22 mouse cellular contexts compared by ENCODE assay signal in the genomic region with DNA sequence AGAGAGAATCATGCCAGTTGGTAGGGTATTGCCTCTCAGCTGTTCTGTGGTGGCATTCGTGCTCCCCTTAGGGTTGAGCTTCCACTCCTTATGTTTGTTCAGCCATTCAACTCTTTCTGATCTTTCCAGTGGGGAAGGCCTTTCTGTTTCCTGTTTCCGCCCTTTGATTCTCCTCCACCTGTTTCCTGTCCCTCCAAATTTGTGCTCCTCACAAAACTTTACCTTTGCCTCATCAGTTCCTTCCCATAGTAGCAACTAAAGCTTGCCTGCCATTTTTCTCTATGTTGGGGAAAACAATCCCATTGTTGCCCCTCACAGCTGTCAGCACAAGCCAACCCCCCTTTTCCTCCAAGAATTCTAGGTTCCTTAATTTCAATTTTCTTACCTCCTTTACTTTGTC.
"Had no signal": no experiment of that assay in that cellular context is flagged by ENCODE, and none has a peak within 500 bp of the region (broad histone marks: within the 10 kb centered on the region; RNA-seq: fewer than 3 reads in every experiment).

No protein-coding gene starts in this region.

- H3K36me3 ChIP-seq: lung, embryonic 15.5 days; midbrain, embryonic 13.5 days; midbrain, embryonic 15.5 days; neural tube, embryonic 13.5 days; neural tube, embryonic 15.5 days; stomach, embryonic 15.5 days had no signal

- H3K4me1 ChIP-seq: midbrain, embryonic 15.5 days; neural tube, embryonic 15.5 days; stomach, embryonic 15.5 days had no signal

- H3K9me3 ChIP-seq: lung, embryonic 15.5 days; midbrain, embryonic 13.5 days; midbrain, embryonic 15.5 days; neural tube, embryonic 13.5 days; neural tube, embryonic 15.5 days; stomach, embryonic 15.5 days had no signal

- H3K27ac ChIP-seq: lung, embryonic 15.5 days; macrophage; midbrain, embryonic 13.5 days; midbrain, embryonic 15.5 days; neural tube, embryonic 13.5 days; neural tube, embryonic 15.5 days; stomach, embryonic 15.5 days; stomach, postnatal 0 days had no signal

- H3K27me3 ChIP-seq: lung, embryonic 15.5 days; megakaryocyte, embryonic 14.5 days; midbrain, embryonic 13.5 days; midbrain, embryonic 15.5 days; neural tube, embryonic 13.5 days; neural tube, embryonic 15.5 days; stomach, embryonic 15.5 days had no signal

- H3K4me2 ChIP-seq: lung, embryonic 15.5 days; midbrain, embryonic 11.5 days; midbrain, embryonic 13.5 days; midbrain, embryonic 15.5 days; neural tube, embryonic 13.5 days; neural tube, embryonic 15.5 days; stomach, embryonic 15.5 days had no signal

- ATAC-seq: liver, postnatal 0 days; lung, postnatal 0 days; midbrain, embryonic 13.5 days; midbrain, embryonic 15.5 days had no signal

- DNase-seq: liver, postnatal 0 days; lung, adult 2 months; lung, postnatal 14 days; lung, postnatal 36 days; retina, postnatal 1 day; right cerebral cortex, adult 18-20 months; right cerebral cortex, postnatal 25 days; thymus, adult 2 months; thymus, postnatal 25 days; thymus, postnatal 4 days had no signal

- H3K9ac ChIP-seq: liver, postnatal 0 days; lung, embryonic 15.5 days; midbrain, embryonic 13.5 days; midbrain, embryonic 15.5 days; neural tube, embryonic 13.5 days; neural tube, embryonic 15.5 days; stomach, embryonic 15.5 days had no signal

- H3K4me3 ChIP-seq: lung, embryonic 15.5 days; megakaryocyte, embryonic 14.5 days; midbrain, embryonic 13.5 days; midbrain, embryonic 15.5 days; myocyte; neural tube, embryonic 13.5 days; neural tube, embryonic 15.5 days; stomach, embryonic 15.5 days had no signal
